Mouse (Mus musculus) kidney, adult 2 months (tissue): Measurements from ENCODE around the gene Bbc3. TPM values are rescaled to one million over a fixed set of nuclear protein-coding genes. Genes with fewer than 3 reads are reported as not detected.

ENCODE experiments used
- DNase-seq: peaks from one replicate; pipeline ENCODE4 v3.0.0; 2021
- H3K27ac ChIP-seq: fragments of 200-500 bp; 2 replicates; pipeline ENCODE4 v1.5.1; 2012; ENCODE audit warnings: low read depth, low read length, control low read depth, inconsistent platforms; ENCODE audit not compliant: insufficient read depth
- H3K27me3 ChIP-seq: fragments of 200-500 bp; replicated peaks from 2 replicates; pipeline ENCODE4 v1.6.1; 2012; ENCODE audit warnings: mild to moderate bottlenecking, moderate library complexity, low read length, inconsistent platforms; ENCODE audit not compliant: control insufficient read depth, insufficient read depth
- H3K36me3 ChIP-seq: fragments of 200-500 bp; 2 replicates; pipeline ENCODE4 v1.6.1; 2012; ENCODE audit warnings: mild to moderate bottlenecking, moderate library complexity, low read length, inconsistent platforms; ENCODE audit not compliant: control insufficient read depth, insufficient read depth
- H3K4me1 ChIP-seq: fragments of 200-500 bp; 2 replicates; pipeline ENCODE4 v1.6.1; 2011; ENCODE audit warnings: low read length; ENCODE audit not compliant: control insufficient read depth, insufficient read depth
- H3K4me3 ChIP-seq: fragments of 200-500 bp; 2 replicates; pipeline ENCODE4 v1.5.1; 2011; ENCODE audit warnings: mild to moderate bottlenecking, low read depth, low read length, control low read depth; ENCODE audit not compliant: insufficient read depth
- CTCF ChIP-seq: fragments of 200-500 bp; conservative IDR thresholded peaks from 2 replicates; pipeline ENCODE4 v1.5.1; 2011; ENCODE audit warnings: low read depth, mild to moderate bottlenecking, control low read depth, low read length, moderate library complexity, mixed read lengths; ENCODE audit not compliant: insufficient read depth, insufficient read length
- POLR2A ChIP-seq: fragments of 200-500 bp; IDR thresholded peaks from one replicate; pipeline ENCODE4 v1.6.1; 2011; ENCODE audit warnings: low read depth, low read length, control low read depth
- WGBS: fragments of 180-500 bp; shearing (Covaris S2); methylation state at CpG from one replicate; pipeline ENCODE4 v1.1.7; 2018; 5-methylcytosine and 5-hydroxymethylcytosine counted together
- polyA plus RNA-seq: library from polyadenylated mRNA; depleted of rRNA; stranded (reverse); fragments of >200 nt; gene quantifications from 2 replicates; pipeline ENCODE4 v1.2.3, GENCODE M21; 2012

Gene Bbc3
- polyA plus RNA-seq, 1 experiment: 5.1 TPM

DNA sequence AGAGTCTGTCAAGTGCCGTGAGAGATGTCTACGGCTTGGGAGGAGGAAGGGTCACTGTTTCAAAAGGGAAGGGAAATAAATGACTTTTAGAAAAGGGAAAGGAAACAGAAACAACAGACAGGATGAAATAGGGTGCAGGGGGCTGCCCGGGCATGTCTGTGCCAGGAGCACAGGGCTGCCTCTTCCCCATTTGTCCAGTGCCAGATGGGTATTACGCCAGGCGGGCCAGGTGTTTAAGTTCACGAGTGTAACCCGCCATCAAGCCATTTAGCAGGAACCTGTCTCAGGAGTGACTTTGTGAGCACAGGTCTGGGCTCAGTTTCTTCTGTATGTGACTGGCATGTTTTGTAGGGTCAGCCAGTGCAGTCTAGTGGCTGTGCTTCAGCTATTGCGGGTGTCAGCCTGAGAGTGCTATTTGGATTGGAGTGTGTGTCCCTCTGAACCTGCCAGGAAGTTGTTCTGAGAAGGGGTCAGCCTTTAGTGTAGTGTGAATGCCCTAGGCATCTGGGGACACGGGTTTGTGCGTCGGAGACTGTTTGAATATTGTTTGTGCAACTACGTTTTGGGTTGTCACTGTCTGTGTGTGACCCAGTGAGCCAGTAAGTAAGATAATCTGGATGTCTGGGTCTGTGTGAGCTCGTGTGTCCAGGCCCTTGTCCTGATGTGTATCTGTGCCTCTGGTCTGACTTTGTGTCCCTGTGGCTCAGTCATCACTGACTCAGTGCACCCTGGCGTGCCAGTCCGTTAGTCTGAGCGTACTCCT, 543 bp downstream of the Bbc3 start:
- no peaks in the 10 kb centered on the region for H3K36me3 ChIP-seq
- TF ChIP-seq POLR2A (no peak), CTCF (no peak)
- peak; percentile 14 for DNase-seq
- 34% methylated on average over 16 of the region's 16 CpGs for WGBS
- no peaks in the 10 kb centered on the region for H3K27me3 ChIP-seq
- H3K4me3 ChIP-seq: peak overlapping the region; percentile 83; the same call in 1 of the 2 replicates
- peaks cover 13% of the 10 kb centered on the region; the same call in 1 of the 2 replicates for H3K4me1 ChIP-seq
- H3K27ac ChIP-seq: peak overlapping the region; percentile 6; the same call in 1 of the 2 replicates

DNA sequence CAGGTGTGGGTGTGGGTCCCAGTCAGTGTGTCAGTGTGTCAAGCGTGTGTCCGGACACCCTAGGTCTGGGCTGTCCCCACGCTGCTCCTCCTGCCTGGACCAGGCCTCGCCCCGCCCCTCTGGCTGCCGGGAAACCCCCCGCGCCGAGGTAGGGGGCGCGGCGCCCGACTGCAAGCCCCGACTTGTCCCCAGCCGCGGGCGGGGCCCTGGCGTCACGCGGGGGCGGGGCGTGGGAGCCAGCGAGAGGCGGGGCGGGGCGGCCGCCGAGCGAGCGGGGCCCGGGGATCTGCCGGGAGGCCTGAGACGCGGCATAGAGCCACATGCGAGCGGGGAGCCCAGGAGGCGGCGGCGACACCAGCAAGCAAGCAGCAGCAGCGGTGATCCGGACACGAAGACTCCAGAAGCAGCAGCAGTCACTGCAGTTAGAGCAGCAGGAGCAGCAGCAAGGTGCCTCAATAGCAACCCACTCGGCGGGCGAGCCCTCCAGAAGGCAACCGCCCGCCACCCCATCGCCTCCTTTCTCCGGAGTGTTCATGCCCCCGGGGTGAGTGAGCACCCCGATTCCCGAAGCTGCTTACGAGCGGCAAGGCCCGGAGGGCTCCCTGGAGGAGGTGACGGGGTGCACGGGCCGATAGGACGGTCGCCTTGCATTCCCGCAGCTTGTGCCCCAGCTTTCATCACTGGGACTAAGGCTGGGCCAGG, 1.3 kb downstream of the Bbc3 start:
- Histone ChIP-seq H3K27ac (peak overlapping the region; percentile 6; the same call in 1 of the 2 replicates), H3K4me1 (peaks cover 13% of the 10 kb centered on the region; the same call in 1 of the 2 replicates), H3K4me3 (peak overlapping the region; percentile 83), H3K36me3 (no peaks in the 10 kb centered on the region), H3K27me3 (no peaks in the 10 kb centered on the region)
- DNase-seq: peak; percentile 93
- WGBS: 1% methylated on average over 61 of the region's 61 CpGs
- TF ChIP-seq POLR2A: no peak

DNA sequence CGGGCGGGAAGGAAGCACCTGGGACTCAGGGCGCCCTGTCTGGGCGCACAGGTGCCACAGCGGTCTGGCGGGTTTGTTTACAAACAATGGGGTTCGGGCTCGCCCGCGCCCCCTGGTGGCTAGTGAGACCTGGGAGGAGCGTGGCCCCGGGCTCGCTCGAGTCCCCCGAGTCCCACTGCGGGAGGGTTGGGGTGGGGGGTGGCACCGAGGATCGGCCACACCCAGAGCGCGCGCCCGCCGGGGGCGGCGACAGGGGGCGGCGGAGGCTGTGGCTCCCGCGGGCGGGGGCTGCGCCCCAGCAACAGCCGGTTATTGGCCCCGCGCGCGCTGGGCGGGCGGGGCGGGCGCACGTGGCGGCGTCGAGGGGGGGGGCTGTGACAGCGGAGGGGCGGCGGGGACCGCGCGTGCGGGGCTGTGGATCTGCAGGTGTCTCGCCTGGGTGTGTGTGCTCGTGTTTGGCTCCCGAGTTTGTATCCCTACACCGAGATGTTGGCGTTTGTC, 1.9 kb downstream of the Bbc3 start:
- TF ChIP-seq CTCF: peak; percentile 59
- TF ChIP-seq POLR2A: no peak
- peak overlapping the region; percentile 48; the same call in 1 of the 2 replicates for H3K27ac ChIP-seq
- peak overlapping the region; percentile 83 for H3K4me3 ChIP-seq
- no peaks in the 10 kb centered on the region for H3K27me3 ChIP-seq
- peak; percentile 88 for DNase-seq
- peaks cover 13% of the 10 kb centered on the region; the same call in 1 of the 2 replicates for H3K4me1 ChIP-seq
- no peaks in the 10 kb centered on the region for H3K36me3 ChIP-seq
- WGBS: under 1% methylated on average over 54 of the region's 56 CpGs

DNA sequence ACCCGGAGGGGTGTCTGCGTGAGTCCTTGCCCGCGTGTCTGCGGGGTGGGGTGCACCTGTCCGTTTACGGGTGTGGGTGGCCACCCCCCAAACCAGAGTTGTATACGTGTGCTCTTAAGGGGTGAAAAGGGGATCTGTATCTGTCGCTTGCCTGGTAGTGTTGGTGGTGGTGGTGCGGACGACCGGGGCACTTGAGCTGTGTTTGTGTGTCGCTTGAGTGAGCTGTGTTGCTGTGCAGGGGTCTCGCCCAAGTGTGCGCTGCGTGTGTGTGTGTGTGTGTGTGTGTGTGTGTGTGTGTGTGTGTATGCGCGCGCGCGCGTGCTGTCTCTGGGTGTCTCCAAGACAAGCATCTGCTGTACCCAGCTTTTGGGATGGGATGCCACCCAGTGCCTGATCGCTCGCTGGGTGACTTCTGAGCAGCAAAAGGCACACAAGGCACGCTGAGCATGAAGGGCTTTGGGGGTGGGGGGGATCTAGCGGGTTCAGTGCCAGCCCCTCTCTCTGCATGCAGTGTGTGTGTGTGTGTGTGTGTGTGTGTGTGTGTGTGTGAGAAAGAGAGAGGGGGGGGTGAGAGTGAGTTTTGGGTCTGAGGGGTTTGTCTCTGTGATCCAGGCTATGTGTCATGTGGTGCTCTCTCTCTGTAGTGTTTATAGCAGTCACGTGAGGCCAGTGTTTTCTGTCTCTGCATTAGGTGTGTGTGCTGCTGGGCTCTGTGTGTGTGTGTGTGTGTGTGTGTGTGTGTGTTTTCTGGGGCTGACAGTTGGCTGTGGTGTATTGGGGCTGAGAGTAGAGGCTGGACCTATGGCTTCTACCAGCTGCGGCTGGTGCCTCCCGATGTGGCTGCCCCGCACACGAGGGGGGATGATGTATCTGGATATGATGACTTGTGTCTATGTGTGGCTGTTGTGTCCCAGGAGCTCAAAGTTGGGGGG, 2.6 kb downstream of the Bbc3 start:
- DNase-seq: peak; percentile 28
- under 1% methylated on average over 31 of the region's 31 CpGs for WGBS
- H3K36me3 ChIP-seq: no peaks in the 10 kb centered on the region
- H3K27me3 ChIP-seq: no peaks in the 10 kb centered on the region
- H3K27ac ChIP-seq: peak overlapping the region; percentile 48; the same call in 1 of the 2 replicates
- H3K4me3 ChIP-seq: peak overlapping the region; percentile 83
- peaks cover 13% of the 10 kb centered on the region; the same call in 1 of the 2 replicates for H3K4me1 ChIP-seq
- no peak for TF ChIP-seq CTCF
- TF ChIP-seq POLR2A: no peak

DNA sequence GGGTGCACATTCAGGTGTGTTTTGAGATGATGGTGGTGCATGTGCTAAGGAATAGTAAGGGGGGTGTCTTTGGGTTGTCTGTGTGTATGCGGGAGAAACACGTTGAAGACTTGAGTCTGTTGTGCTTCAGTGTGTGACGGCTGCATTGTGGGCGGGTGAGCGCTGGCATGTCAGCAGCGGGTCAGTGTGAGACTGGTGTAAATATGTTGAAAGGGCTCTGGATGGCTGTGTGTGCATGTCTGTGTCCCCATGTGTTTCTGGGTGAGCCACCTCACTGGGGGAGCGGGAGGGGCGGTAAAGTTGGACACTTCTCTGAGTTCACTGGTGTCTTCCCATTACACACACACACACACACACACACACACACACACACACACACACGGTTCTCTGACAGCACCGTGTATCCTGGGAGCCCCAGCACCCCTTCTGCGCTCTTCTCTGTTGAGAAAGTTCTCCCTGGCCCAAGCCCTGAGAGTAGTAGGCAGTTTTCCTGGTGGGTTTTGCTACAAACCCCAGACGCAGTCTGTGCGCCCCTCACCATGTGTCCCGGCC, 3.3 kb downstream of the Bbc3 start:
- 2% methylated on average over 14 of the region's 14 CpGs for WGBS
- peak; percentile 30 for DNase-seq
- Histone ChIP-seq H3K4me1 (peaks cover 13% of the 10 kb centered on the region; the same call in 1 of the 2 replicates), H3K36me3 (no peaks in the 10 kb centered on the region), H3K27me3 (no peaks in the 10 kb centered on the region), H3K27ac (peak overlapping the region; percentile 18; the same call in 1 of the 2 replicates), H3K4me3 (peak overlapping the region; percentile 83)
- no peak for TF ChIP-seq CTCF
- TF ChIP-seq POLR2A: no peak

DNA sequence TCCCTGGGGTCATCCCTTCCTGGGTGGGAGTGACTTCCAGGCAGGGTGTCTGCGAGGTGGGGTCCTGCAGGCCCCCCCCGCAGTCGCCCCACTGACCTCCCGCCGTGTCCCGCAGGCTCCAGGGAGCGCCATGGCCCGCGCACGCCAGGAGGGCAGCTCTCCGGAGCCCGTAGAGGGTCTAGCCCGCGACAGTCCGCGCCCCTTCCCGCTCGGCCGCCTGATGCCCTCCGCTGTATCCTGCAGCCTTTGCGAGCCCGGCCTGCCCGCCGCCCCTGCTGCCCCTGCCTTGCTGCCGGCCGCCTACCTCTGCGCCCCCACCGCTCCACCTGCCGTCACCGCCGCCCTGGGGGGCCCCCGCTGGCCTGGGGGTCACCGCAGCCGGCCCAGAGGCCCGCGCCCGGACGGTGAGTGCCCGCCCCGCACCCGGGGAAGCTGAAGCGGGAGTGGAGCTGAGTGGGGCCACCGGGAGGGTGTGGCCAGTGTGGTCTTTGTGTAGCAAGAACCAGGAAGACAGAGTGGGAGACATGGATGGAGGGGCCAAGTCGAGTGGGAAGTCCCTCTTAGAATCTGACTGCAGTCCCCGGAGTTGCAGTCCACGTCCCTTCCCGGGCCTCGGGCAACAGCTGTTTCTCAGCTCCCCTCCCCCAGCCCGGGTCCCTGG, 3.9 kb downstream of the Bbc3 start:
- H3K36me3 ChIP-seq: no peaks in the 10 kb centered on the region
- peak overlapping the region; percentile 83 for H3K4me3 ChIP-seq
- H3K4me1 ChIP-seq: peaks cover 13% of the 10 kb centered on the region; the same call in 1 of the 2 replicates
- peak overlapping the region; percentile 18; the same call in 1 of the 2 replicates for H3K27ac ChIP-seq
- DNase-seq: peak; percentile 41
- H3K27me3 ChIP-seq: no peaks in the 10 kb centered on the region
- TF ChIP-seq POLR2A: no peak
- TF ChIP-seq CTCF: no peak
- WGBS: 2% methylated on average over 46 of the region's 49 CpGs
